Mouse (Mus musculus) liver, embryonic 14.5 days (tissue): ENCODE measurements around the gene Polr3e.

ENCODE experiments used
- CTCF ChIP-seq: IDR thresholded peaks from 2 replicates; pipeline ENCODE4 v1.5.1; 2016; ENCODE audit warnings: antibody characterized with exemption, low read depth, control low read depth
- EP300 ChIP-seq: IDR thresholded peaks from 2 replicates; pipeline ENCODE4 v1.6.1; 2016; ENCODE audit warnings: antibody characterized with exemption, low read depth

DNA sequence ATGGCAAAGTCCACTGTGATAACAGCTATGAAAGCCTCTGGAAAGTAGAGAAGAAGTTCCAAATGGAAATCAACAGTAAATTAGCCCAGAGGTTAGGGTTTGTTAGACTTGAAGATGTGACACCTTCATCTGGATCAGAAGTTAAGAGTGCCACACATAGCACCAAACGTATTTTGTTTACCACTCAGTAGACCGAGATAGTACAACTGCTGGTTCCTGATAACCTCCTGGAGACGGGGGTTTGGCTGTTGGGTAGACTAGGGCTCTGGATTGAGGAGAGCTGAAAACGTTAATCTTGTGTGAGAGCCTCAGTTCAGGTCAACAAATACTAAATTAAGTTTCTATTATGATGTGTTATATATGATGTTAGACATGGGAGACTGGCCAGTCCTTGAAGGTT, 62.5 kb downstream of the Polr3e start:
- TF ChIP-seq CTCF (no peak), EP300 (peak; percentile 95)
